Comparison of ENCODE assay signal across 8 mouse cellular contexts in genomic region chr6:54705387-54705909, GRCm38 (mm10). TPM values are rescaled to one million over a fixed set of nuclear protein-coding genes. Genes with fewer than 3 reads are reported as not detected.
DNase-seq lines count a peak whose midpoint lies in the region; ATAC-seq and TF ChIP-seq lines count a peak whose summit lies in the region.

No protein-coding gene starts in this region.

- H3K9ac ChIP-seq in intestine, embryonic 14.5 days (ENCODE audit: low read length): no peak overlapping the region
- no peak overlapping the region for H3K9ac ChIP-seq in limb, embryonic 15.5 days
- no peak overlapping the region for H3K9ac ChIP-seq in midbrain, embryonic 14.5 days (replicated peaks; ENCODE audit: low read length)
- H3K9ac ChIP-seq in stomach, embryonic 16.5 days (ENCODE audit: low read length): 0 out of 2 replicates have a peak overlapping the region, but pooled peaks have one; percentile 8

- peaks cover 8% of the 10 kb centered on the region for H3K4me1 ChIP-seq in testis, adult 2 months (ENCODE audit: control insufficient read depth, insufficient read depth, low read length)
- 0 out of 2 replicates have a peak, but pooled peaks cover 3% of the 10 kb centered on the region for H3K4me1 ChIP-seq in intestine, embryonic 14.5 days (replicated peaks; ENCODE audit: control insufficient read depth, insufficient read depth, low read length)
- peaks cover 16% of the 10 kb centered on the region; the same call in 1 of the 2 replicates for H3K4me1 ChIP-seq in limb, embryonic 15.5 days
- peaks cover 27% of the 10 kb centered on the region for H3K4me1 ChIP-seq in midbrain, embryonic 14.5 days (ENCODE audit: control insufficient read depth, insufficient read depth, low read length)
- no peaks in the 10 kb centered on the region for H3K4me1 ChIP-seq in stomach, embryonic 16.5 days (ENCODE audit: control insufficient read depth, insufficient read depth, low read length)

- peak; percentile 20; the same call in 1 of the 2 replicates for TF ChIP-seq CTCF in testis, adult 2 months (IDR thresholded peaks at IDR 0.05; ENCODE audit: control insufficient read depth, insufficient read depth, insufficient replicate concordance, low read depth, low read length)

- DNase-seq in testis, postnatal 10 days (ENCODE audit: low spot score): no peak
- peak; percentile 40 to 44 for DNase-seq in cerebellum, adult 18-20 months
- peak; percentile 59 for DNase-seq in intestine, embryonic 14.5 days (ENCODE audit: low spot score)
- DNase-seq in midbrain, embryonic 14.5 days: peak; percentile 79

- TF ChIP-seq POLR2A in testis, adult 2 months (IDR thresholded peaks at IDR 0.05; ENCODE audit: control insufficient read depth, low read depth, low read length): 0 out of 2 replicates have a peak, but pooled peaks have one; percentile 16

- no peaks in the 10 kb centered on the region for H3K27me3 ChIP-seq in testis, adult 2 months (ENCODE audit: control insufficient read depth, insufficient read depth, low read length)
- peaks cover 28% of the 10 kb centered on the region for H3K27me3 ChIP-seq in intestine, embryonic 14.5 days (replicated peaks; ENCODE audit: control insufficient read depth, insufficient read depth, low read length)
- H3K27me3 ChIP-seq in limb, embryonic 15.5 days: peaks cover 14% of the 10 kb centered on the region
- H3K27me3 ChIP-seq in midbrain, embryonic 14.5 days (ENCODE audit: control insufficient read depth, insufficient read depth, low read length): no peaks in the 10 kb centered on the region
- 0 out of 2 replicates have a peak, but pooled peaks cover 6% of the 10 kb centered on the region for H3K27me3 ChIP-seq in stomach, embryonic 16.5 days (ENCODE audit: control insufficient read depth, insufficient read depth, low read length)

- 20% methylated on average over 11 of the region's 11 CpGs for WGBS in intestine, embryonic 14.5 days
- WGBS in limb, embryonic 15.5 days: 22% methylated on average over 11 of the region's 11 CpGs
- 13% methylated on average over 11 of the region's 11 CpGs for WGBS in midbrain, embryonic 14.5 days
- whole genome bisulfite sequencing in stomach, embryonic 16.5 days: 14% methylated on average over 11 of the region's 11 CpGs

- no peaks in the 10 kb centered on the region for H3K9me3 ChIP-seq in intestine, embryonic 14.5 days (ENCODE audit: control insufficient read depth, low read length)
- no peaks in the 10 kb centered on the region for H3K9me3 ChIP-seq in limb, embryonic 15.5 days
- peaks cover 3% of the 10 kb centered on the region; the same call in 1 of the 2 replicates for H3K9me3 ChIP-seq in midbrain, embryonic 14.5 days (ENCODE audit: control insufficient read depth, low read length)
- H3K9me3 ChIP-seq in stomach, embryonic 16.5 days (replicated peaks; ENCODE audit: control insufficient read depth, low read length): 0 out of 2 replicates have a peak, but pooled peaks cover 3% of the 10 kb centered on the region

- no peaks in the 10 kb centered on the region for H3K36me3 ChIP-seq in testis, adult 2 months (ENCODE audit: control insufficient read depth, insufficient read depth, low read length)
- no peaks in the 10 kb centered on the region for H3K36me3 ChIP-seq in intestine, embryonic 14.5 days (ENCODE audit: control insufficient read depth, insufficient read depth, low read length)
- no peaks in the 10 kb centered on the region for H3K36me3 ChIP-seq in limb, embryonic 15.5 days
- no peaks in the 10 kb centered on the region for H3K36me3 ChIP-seq in midbrain, embryonic 14.5 days (ENCODE audit: control insufficient read depth, insufficient read depth, low read length)
- H3K36me3 ChIP-seq in stomach, embryonic 16.5 days (ENCODE audit: control insufficient read depth, insufficient read depth, low read length): no peaks in the 10 kb centered on the region

- H3K4me3 ChIP-seq in testis, adult 2 months (ENCODE audit: control insufficient read depth, low read depth, low read length): no peak overlapping the region
- no peak overlapping the region for H3K4me3 ChIP-seq in intestine, embryonic 14.5 days (ENCODE audit: low read depth, low read length)
- H3K4me3 ChIP-seq in limb, embryonic 15.5 days: no peak overlapping the region
- H3K4me3 ChIP-seq in midbrain, embryonic 14.5 days (replicated peaks; ENCODE audit: low read depth, low read length): peak overlapping the region; percentile 7; the same call in 1 of the 2 replicates
- peak overlapping the region; percentile 7; the same call in 1 of the 2 replicates for H3K4me3 ChIP-seq in stomach, embryonic 16.5 days (replicated peaks; ENCODE audit: low read length)

- ATAC-seq in granulocyte monocyte progenitor cell, adult 5-6 weeks (replicated peaks; ENCODE audit: poor library complexity, severe bottlenecking): peak; percentile 87
- peak; percentile 68; the same call in 1 of the 2 replicates for ATAC-seq in intestine, embryonic 14.5 days (replicated peaks; ENCODE audit: low FRiP score, low TSS enrichment, low read depth)
- ATAC-seq in limb, embryonic 15.5 days (ENCODE audit: insufficient number of reproducible peaks, low FRiP score, low TSS enrichment, low read depth): no peak
- ATAC-seq in midbrain, embryonic 14.5 days (ENCODE audit: low FRiP score, low TSS enrichment): peak; percentile 80; the same call in 1 of the 2 replicates
- ATAC-seq in stomach, embryonic 16.5 days (ENCODE audit: insufficient read depth, low FRiP score): peak; percentile 85

- peak overlapping the region; percentile 32 for H3K4me2 ChIP-seq in intestine, embryonic 14.5 days (ENCODE audit: low read length)
- peak overlapping the region; percentile 20; the same call in 1 of the 2 replicates for H3K4me2 ChIP-seq in limb, embryonic 15.5 days
- peak overlapping the region; percentile 47 for H3K4me2 ChIP-seq in midbrain, embryonic 14.5 days (ENCODE audit: low read length)
- peak overlapping the region; percentile 23 for H3K4me2 ChIP-seq in stomach, embryonic 16.5 days (ENCODE audit: low read depth, low read length)

- no peak overlapping the region for H3K27ac ChIP-seq in testis, adult 2 months (ENCODE audit: control insufficient read depth, insufficient read depth, low read depth, low read length)
- no peak overlapping the region for H3K27ac ChIP-seq in intestine, embryonic 14.5 days (ENCODE audit: low read depth)
- H3K27ac ChIP-seq in limb, embryonic 15.5 days: no peak overlapping the region
- 0 out of 2 replicates have a peak overlapping the region, but pooled peaks have one; percentile 3 for H3K27ac ChIP-seq in midbrain, embryonic 14.5 days (replicated peaks; ENCODE audit: low read depth, low read length)
- no peak overlapping the region for H3K27ac ChIP-seq in stomach, embryonic 16.5 days (ENCODE audit: low read length)

RNA-seq across cellular contexts. Expression of gene Mturn, which starts 24.0 kb away (rescaled TPM):
- 5.6 and 7.2 TPM in 2 replicates for polyA plus RNA-seq in testis, adult 2 months (2012; rRNA removed)
- total RNA-seq in granulocyte monocyte progenitor cell, adult 5-6 weeks (2014; fragmentation: Nextera tagmentation): 0.04 TPM in 1 of 2 replicates, not detected in the other
- 0.13 TPM in 1 of 2 replicates, not detected in the other for total RNA-seq in granulocyte monocyte progenitor cell, adult 5-6 weeks (2017)
- polyA plus RNA-seq in intestine, embryonic 14.5 days (2014; fragmentation: Nextera tagmentation; extraction: Ambion mirVana): 9.9 and 10.4 TPM in 2 replicates
- 9.3 and 10.6 TPM in 2 replicates for polyA plus RNA-seq in limb, embryonic 15.5 days (2015; fragmentation: Nextera tagmentation; extraction: Ambion mirVana)
- 82.8 and 114 TPM in 2 replicates for polyA plus RNA-seq in midbrain, embryonic 14.5 days (2014; fragmentation: Nextera tagmentation; extraction: Ambion mirVana)
- polyA plus RNA-seq in stomach, embryonic 16.5 days (2015; fragmentation: Nextera tagmentation; extraction: Ambion mirVana): 9.5 and 10.1 TPM in 2 replicates

Comparison
In these comparisons a context has a peak if more than half of its experiments do, and no peak if none do; other contexts are left out.
1. H3K4me3 ChIP-seq: peak in midbrain, embryonic 14.5 days (single experiment) and stomach, embryonic 16.5 days (single experiment); none in testis, adult 2 months (single experiment), intestine, embryonic 14.5 days (single experiment) and limb, embryonic 15.5 days (single experiment).
2. Peak in every context shown above with its lines, with median percentiles within 50 percentile points of each other: H3K4me2 ChIP-seq.